Mouse (Mus musculus) liver, embryonic 11.5 days (tissue): ENCODE measurements around the gene Cenpp. TPM values are rescaled to one million over a fixed set of nuclear protein-coding genes. Genes with fewer than 3 reads are reported as not detected.
A peak's percentile ranks its signal among the peaks of the same experiment; 100 is the strongest.

Experiments used
- ATAC-seq: fragments of 200-750 bp; cut with Nextera tagmentation; replicated peaks from 2 replicates; pipeline ENCODE4 v1.8.0; 2017; ENCODE audit warnings: moderate number of reproducible peaks, mild to moderate bottlenecking, moderate TSS enrichment, moderate library complexity; ENCODE audit not compliant: low FRiP score
- DNase-seq: peaks from one replicate; pipeline ENCODE4 v3.0.0-alpha.2; 2017; ENCODE audit warnings: low spot score
- H3K27ac ChIP-seq: fragments of 300-500 bp; sonication (generic); 2 replicates; pipeline ENCODE4 v1.5.1; 2014; ENCODE audit warnings: mild to moderate bottlenecking, low read depth, low read length, control low read depth
- H3K27me3 ChIP-seq: fragments of 300-500 bp; sonication (generic); replicated peaks from 2 replicates; pipeline ENCODE4 v1.6.1; 2014; ENCODE audit warnings: low read length, mixed read lengths; ENCODE audit not compliant: control insufficient read depth, insufficient read depth
- H3K36me3 ChIP-seq: fragments of 300-500 bp; sonication (generic); 2 replicates; pipeline ENCODE4 v1.6.1; 2014; ENCODE audit warnings: mild to moderate bottlenecking, low read length, moderate library complexity, mixed read lengths; ENCODE audit not compliant: control insufficient read depth, insufficient read depth
- H3K4me1 ChIP-seq: fragments of 300-500 bp; sonication (generic); replicated peaks from 2 replicates; pipeline ENCODE4 v1.6.1; 2014; ENCODE audit warnings: low read length, mixed read lengths; ENCODE audit not compliant: control insufficient read depth, insufficient read depth
- H3K4me2 ChIP-seq: fragments of 300-500 bp; sonication (generic); 2 replicates; pipeline ENCODE4 v1.6.1; 2014; ENCODE audit warnings: mild to moderate bottlenecking, control low read depth, moderate library complexity
- H3K4me3 ChIP-seq: fragments of 300-500 bp; sonication (generic); 2 replicates; pipeline ENCODE4 v1.5.1; 2014; ENCODE audit warnings: low read depth, low read length, control low read depth
- H3K9ac ChIP-seq: fragments of 300-500 bp; sonication (generic); 2 replicates; pipeline ENCODE4 v1.6.1; 2014; ENCODE audit warnings: low read depth, low read length, control low read depth
- H3K9me3 ChIP-seq: fragments of 300-500 bp; sonication (generic); 2 replicates; pipeline ENCODE4 v1.6.1; 2016; ENCODE audit warnings: low read length, inconsistent platforms, mixed read lengths; ENCODE audit not compliant: control insufficient read depth
- whole genome bisulfite sequencing: fragments of 180-500 bp; shearing (Covaris S2); extraction: QIAGEN DNeasy Blood & Tissue Kit; methylation state at CpG from one replicate; pipeline ENCODE4 v1.1.7; 2014; 5-methylcytosine and 5-hydroxymethylcytosine counted together
- polyA plus RNA-seq: library from polyadenylated mRNA; unstranded; fragments of >200 nt; fragmentation: Nextera tagmentation; extraction: Ambion mirVana; gene quantifications from 2 replicates; pipeline ENCODE4 v1.2.1, GENCODE M21; 2014

The Cenpp gene
- polyA plus RNA-seq, 1 experiment from 2014 or later: 38.5 TPM

GRCm38 (mm10) chr13:49651136-49651535, 1.4 kb downstream of the Cenpp start:
- peak overlapping the region; percentile 86 for H3K4me3 ChIP-seq

GRCm38 (mm10) chr13:49646019-49646418, 6.6 kb downstream of the Cenpp start:
- Histone ChIP-seq H3K4me3 (no peak overlapping the region), H3K27ac (no peak overlapping the region), H3K4me1 (no peaks in the 10 kb centered on the region), H3K36me3 (no peaks in the 10 kb centered on the region), H3K9me3 (no peaks in the 10 kb centered on the region), H3K27me3 (no peaks in the 10 kb centered on the region), H3K4me2 (no peak overlapping the region), H3K9ac (no peak overlapping the region)
- ATAC-seq (no peak), DNase-seq (no peak)
- 86% methylated on average over 1 of the region's 1 CpGs for WGBS

More at GRCm38 (mm10) chr13:49651136-49651535, 1.4 kb downstream of the Cenpp start:
- Histone ChIP-seq H3K4me2 (peak overlapping the region; percentile 63), H3K4me1 (no peaks in the 10 kb centered on the region), H3K9ac (no peak overlapping the region), H3K27me3 (no peaks in the 10 kb centered on the region), H3K9me3 (no peaks in the 10 kb centered on the region), H3K36me3 (no peaks in the 10 kb centered on the region; the same call in 1 of the 2 replicates), H3K27ac (no peak overlapping the region)
- DNase-seq (no peak), ATAC-seq (no peak)
- 46% methylated on average over 2 of the region's 2 CpGs for WGBS

- H3K36me3 ChIP-seq: no peaks in the 10 kb centered on the region
- DNase-seq (no peak), ATAC-seq (no peak)
- no peaks in the 10 kb centered on the region for H3K27me3 ChIP-seq
- H3K4me2 ChIP-seq: no peak overlapping the region
- 79% methylated on average over 2 of the region's 2 CpGs for WGBS
- H3K4me1 ChIP-seq: no peaks in the 10 kb centered on the region
- no peaks in the 10 kb centered on the region for H3K9me3 ChIP-seq
- no peak overlapping the region for H3K9ac ChIP-seq
- H3K4me3 ChIP-seq: no peak overlapping the region
- no peak overlapping the region for H3K27ac ChIP-seq
Observed at GRCm38 (mm10) chr13:49644731-49645529, 7.7 kb downstream of the Cenpp start.

- no peak for ATAC-seq
- H3K4me3 ChIP-seq: no peak overlapping the region
- H3K4me1 ChIP-seq: peaks cover 3% of the 10 kb centered on the region
- H3K9me3 ChIP-seq: no peaks in the 10 kb centered on the region
- no peak for DNase-seq
- no peak overlapping the region for H3K9ac ChIP-seq
- no peak overlapping the region for H3K4me2 ChIP-seq
- H3K27ac ChIP-seq: no peak overlapping the region
- H3K27me3 ChIP-seq: no peaks in the 10 kb centered on the region
- no peaks in the 10 kb centered on the region for H3K36me3 ChIP-seq
Observed at GRCm38 (mm10) chr13:49643669-49644362, 8.8 kb downstream of the Cenpp start.

- DNase-seq: no peak
- Histone ChIP-seq H3K9ac (no peak overlapping the region), H3K4me1 (peaks cover 3% of the 10 kb centered on the region), H3K27ac (no peak overlapping the region), H3K36me3 (no peaks in the 10 kb centered on the region; the same call in 1 of the 2 replicates), H3K4me3 (no peak overlapping the region), H3K27me3 (no peaks in the 10 kb centered on the region), H3K4me2 (no peak overlapping the region), H3K9me3 (no peaks in the 10 kb centered on the region)
- ATAC-seq: no peak
- 86% methylated on average over 6 of the region's 6 CpGs for WGBS
Observed at GRCm38 (mm10) chr13:49642650-49643049, 9.9 kb downstream of the Cenpp start.

GRCm38 (mm10) chr13:49639965-49640364, 12.6 kb downstream of the Cenpp start:
- Histone ChIP-seq H3K9me3 (no peaks in the 10 kb centered on the region), H3K9ac (no peak overlapping the region), H3K36me3 (no peaks in the 10 kb centered on the region; the same call in 1 of the 2 replicates), H3K4me1 (peaks cover 3% of the 10 kb centered on the region), H3K4me3 (no peak overlapping the region), H3K27me3 (no peaks in the 10 kb centered on the region), H3K4me2 (no peak overlapping the region), H3K27ac (peak overlapping the region; percentile 53)
- 61% methylated on average over 2 of the region's 2 CpGs for WGBS
- no peak for DNase-seq
- peak; percentile 95 for ATAC-seq

GRCm38 (mm10) chr13:49629076-49629475, 23.5 kb downstream of the Cenpp start:
- ATAC-seq (no peak), DNase-seq (no peak)
- Histone ChIP-seq H3K27me3 (no peaks in the 10 kb centered on the region), H3K4me3 (no peak overlapping the region), H3K4me2 (no peak overlapping the region), H3K9me3 (no peaks in the 10 kb centered on the region), H3K36me3 (no peaks in the 10 kb centered on the region), H3K9ac (no peak overlapping the region), H3K27ac (no peak overlapping the region), H3K4me1 (no peaks in the 10 kb centered on the region)
- 91% methylated on average over 2 of the region's 2 CpGs for whole genome bisulfite sequencing

- H3K4me1 ChIP-seq: no peaks in the 10 kb centered on the region
- H3K27ac ChIP-seq: no peak overlapping the region
- DNase-seq (no peak), ATAC-seq (no peak)
- no peaks in the 10 kb centered on the region for H3K27me3 ChIP-seq
- no peak overlapping the region for H3K4me2 ChIP-seq
- no peak overlapping the region for H3K9ac ChIP-seq
- no peak overlapping the region for H3K4me3 ChIP-seq
- H3K9me3 ChIP-seq: no peaks in the 10 kb centered on the region
- no peaks in the 10 kb centered on the region for H3K36me3 ChIP-seq
Observed at GRCm38 (mm10) chr13:49628167-49628566, 24.4 kb downstream of the Cenpp start.

- WGBS: 95% methylated on average over 1 of the region's 1 CpGs
Observed at GRCm38 (mm10) chr13:49623216-49623615, 29.4 kb downstream of the Cenpp start.

More at GRCm38 (mm10) chr13:49623216-49623615, 29.4 kb downstream of the Cenpp start:
- H3K27me3 ChIP-seq: no peaks in the 10 kb centered on the region
- no peaks in the 10 kb centered on the region for H3K9me3 ChIP-seq
- no peaks in the 10 kb centered on the region; the same call in 1 of the 2 replicates for H3K4me1 ChIP-seq
- H3K27ac ChIP-seq: no peak overlapping the region
- ATAC-seq (no peak), DNase-seq (no peak)
- no peaks in the 10 kb centered on the region for H3K36me3 ChIP-seq
- no peak overlapping the region for H3K4me3 ChIP-seq
- H3K4me2 ChIP-seq: no peak overlapping the region
- no peak overlapping the region for H3K9ac ChIP-seq
